Mouse (Mus musculus) hindbrain, embryonic 11.5 days (tissue): ENCODE data around the gene Ovol1. TPM values are rescaled to one million over a fixed set of nuclear protein-coding genes. Genes with fewer than 3 reads are reported as not detected.
A peak's percentile ranks its signal among the peaks of the same experiment; 100 is the strongest.

Experiments used
- ATAC-seq: fragments of 200-750 bp; cut with Nextera tagmentation; 2 replicates; pipeline ENCODE4 v1.8.0; 2017; ENCODE audit warnings: mild to moderate bottlenecking, moderate TSS enrichment, moderate library complexity; ENCODE audit not compliant: low FRiP score
- DNase-seq: peaks from one replicate; pipeline ENCODE4 v3.0.0-alpha.2; 2015; ENCODE audit warnings: low spot score
- H3K27ac ChIP-seq: fragments of 300-500 bp; sonication (generic); 2 replicates; pipeline ENCODE4 v1.5.1; 2014; ENCODE audit warnings: mild to moderate bottlenecking, low read depth, low read length
- H3K27me3 ChIP-seq: fragments of 300-500 bp; sonication (generic); 2 replicates; pipeline ENCODE4 v1.6.1; 2014; ENCODE audit warnings: mild to moderate bottlenecking, low read length, moderate library complexity, mixed read lengths; ENCODE audit not compliant: control insufficient read depth, insufficient read depth
- H3K36me3 ChIP-seq: fragments of 300-500 bp; sonication (generic); 2 replicates; pipeline ENCODE4 v1.6.1; 2014; ENCODE audit warnings: mild to moderate bottlenecking, low read length, moderate library complexity, mixed read lengths; ENCODE audit not compliant: control insufficient read depth, insufficient read depth
- H3K4me1 ChIP-seq: fragments of 300-500 bp; sonication (generic); replicated peaks from 2 replicates; pipeline ENCODE4 v1.6.1; 2014; ENCODE audit warnings: low read length, mixed read lengths; ENCODE audit not compliant: control insufficient read depth, insufficient read depth
- H3K4me2 ChIP-seq: fragments of 300-500 bp; sonication (generic); replicated peaks from 2 replicates; pipeline ENCODE4 v1.6.1; 2014; ENCODE audit warnings: mild to moderate bottlenecking, low read depth, low read length
- H3K4me3 ChIP-seq: fragments of 300-500 bp; sonication (generic); 2 replicates; pipeline ENCODE4 v1.5.1; 2014; ENCODE audit warnings: low read depth, low read length
- H3K9ac ChIP-seq: fragments of 300-500 bp; sonication (generic); 2 replicates; pipeline ENCODE4 v1.6.1; 2014; ENCODE audit warnings: low read depth, low read length
- H3K9me3 ChIP-seq: fragments of 300-500 bp; sonication (generic); 2 replicates; pipeline ENCODE4 v1.6.1; 2016; ENCODE audit warnings: low read length; ENCODE audit not compliant: control insufficient read depth
- WGBS: fragments of 180-500 bp; shearing (Covaris S2); extraction: QIAGEN DNeasy Blood & Tissue Kit; methylation state at CpG from one replicate; pipeline ENCODE4 v1.1.7; 2014; 5-methylcytosine and 5-hydroxymethylcytosine counted together
- polyA plus RNA-seq: library from polyadenylated mRNA; unstranded; fragments of >200 nt; fragmentation: Nextera tagmentation; extraction: Ambion mirVana; gene quantifications from 2 replicates; pipeline ENCODE4 v1.2.1, GENCODE M21; 2014

The Ovol1 gene
- polyA plus RNA-seq, 1 experiment from 2014 or later, result 0.52 TPM

DNA sequence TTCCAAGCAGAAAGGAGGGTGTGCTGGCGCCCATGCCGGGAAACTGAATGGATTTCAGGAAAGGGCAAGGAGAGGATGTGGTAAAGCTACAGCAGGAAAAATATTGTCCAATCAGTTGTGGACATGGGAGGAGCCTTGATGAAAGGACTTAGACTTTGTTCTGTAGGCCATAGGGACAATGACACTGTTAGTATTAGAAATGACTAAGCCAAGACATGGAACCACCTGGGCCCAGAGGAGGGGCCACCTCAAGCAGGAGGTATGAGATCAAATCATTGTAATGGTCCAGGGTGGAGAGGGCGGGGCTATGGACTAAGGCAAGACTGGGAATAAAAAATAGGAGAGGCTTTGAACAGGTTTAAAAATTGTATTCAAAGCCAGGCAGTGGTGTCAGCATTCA, 41.7 kb downstream of the Ovol1 start:
- Histone ChIP-seq H3K4me3 (no peak overlapping the region), H3K9ac (no peak overlapping the region), H3K27me3 (no peaks in the 10 kb centered on the region), H3K4me2 (no peak overlapping the region), H3K4me1 (no peaks in the 10 kb centered on the region), H3K9me3 (no peaks in the 10 kb centered on the region), H3K36me3 (no peaks in the 10 kb centered on the region), H3K27ac (no peak overlapping the region)
- WGBS, result 93% methylated on average over 3 of the region's 3 CpGs
- no peak for DNase-seq
- ATAC-seq, result no peak

DNA sequence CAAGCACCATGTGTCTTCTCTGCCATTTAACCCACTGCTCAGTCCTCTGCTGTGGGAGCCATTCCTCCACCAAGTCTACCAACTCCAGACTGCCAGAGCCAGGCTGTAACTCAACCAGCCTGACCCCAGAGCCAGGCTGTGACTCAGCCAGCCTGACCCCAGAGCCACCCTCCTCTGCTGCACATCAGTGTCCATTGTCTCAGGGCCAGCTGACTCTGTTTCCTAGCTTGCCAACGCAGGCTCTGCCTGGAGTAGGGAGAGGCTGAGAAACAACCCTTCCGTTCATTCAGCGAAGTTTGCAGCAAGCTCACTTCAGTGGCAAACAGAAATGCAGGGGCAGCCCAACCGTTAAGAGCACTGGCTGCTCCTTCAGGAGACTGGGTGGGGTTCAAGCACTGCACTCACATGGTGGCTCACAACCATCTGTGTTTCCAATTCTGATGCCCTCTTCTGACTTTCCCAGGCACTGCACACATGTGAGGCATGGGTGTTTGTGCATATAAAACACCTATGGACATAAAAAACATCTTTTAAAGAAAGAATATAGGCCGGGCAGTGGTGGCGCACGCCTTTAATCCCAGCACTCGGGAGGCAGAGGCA, 43.4 kb downstream of the Ovol1 start:
- H3K4me2 ChIP-seq, result no peak overlapping the region
- H3K9ac ChIP-seq, result no peak overlapping the region
- H3K27me3 ChIP-seq, result no peaks in the 10 kb centered on the region
- H3K27ac ChIP-seq, result no peak overlapping the region
- H3K36me3 ChIP-seq, result no peaks in the 10 kb centered on the region
- H3K4me1 ChIP-seq, result no peaks in the 10 kb centered on the region
- 84% methylated on average over 8 of the region's 8 CpGs for WGBS
- H3K4me3 ChIP-seq, result no peak overlapping the region
- DNase-seq, result no peak
- H3K9me3 ChIP-seq, result no peaks in the 10 kb centered on the region
- no peak for ATAC-seq

DNA sequence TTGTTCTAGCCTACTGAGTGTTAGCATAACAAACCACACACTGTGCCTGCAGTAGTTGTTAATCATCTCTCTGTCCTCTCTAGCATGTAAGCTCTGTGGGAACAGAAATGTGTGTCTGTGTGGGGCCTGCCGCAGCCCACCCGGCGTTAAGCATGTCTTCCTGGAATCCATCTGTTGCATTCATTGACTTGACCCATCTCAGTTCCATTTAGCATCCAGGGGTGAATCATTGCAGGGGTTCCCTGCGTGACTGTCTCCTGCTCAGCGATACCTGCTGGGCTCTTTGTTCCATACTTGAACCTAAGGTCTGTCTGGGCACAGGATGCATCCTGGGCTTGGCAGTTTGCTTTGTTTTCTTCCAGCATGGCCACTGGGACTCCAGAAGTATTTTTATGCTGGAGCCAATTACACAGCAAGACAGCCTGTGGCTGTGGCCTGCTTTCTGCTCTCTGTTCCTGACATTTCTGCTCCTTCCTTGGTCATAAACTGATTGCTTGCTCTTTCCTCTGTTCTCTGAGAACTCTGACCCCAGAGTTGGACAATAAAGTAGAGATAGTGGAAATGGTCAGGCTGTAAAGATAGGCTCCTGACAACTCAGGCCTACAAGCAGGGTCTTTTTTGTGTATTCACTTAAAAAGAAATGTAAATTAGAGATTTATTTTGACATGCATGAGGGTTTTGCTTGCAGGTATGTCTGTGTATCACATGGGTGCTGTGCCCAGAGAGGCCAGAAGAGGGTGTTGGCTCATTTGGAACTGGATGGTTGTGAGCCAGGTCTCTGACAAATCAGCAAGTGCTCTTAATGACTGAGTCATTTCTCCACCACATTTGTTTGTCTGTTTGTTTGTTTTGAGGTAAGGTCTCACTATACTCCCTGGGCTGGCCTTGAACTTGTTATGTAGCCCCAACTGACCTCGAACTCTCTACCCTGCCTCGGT, 44.3 kb downstream of the Ovol1 start:
- 77% methylated on average over 7 of the region's 7 CpGs for WGBS
- Histone ChIP-seq H3K4me1 (no peaks in the 10 kb centered on the region), H3K27ac (no peak overlapping the region)

DNA sequence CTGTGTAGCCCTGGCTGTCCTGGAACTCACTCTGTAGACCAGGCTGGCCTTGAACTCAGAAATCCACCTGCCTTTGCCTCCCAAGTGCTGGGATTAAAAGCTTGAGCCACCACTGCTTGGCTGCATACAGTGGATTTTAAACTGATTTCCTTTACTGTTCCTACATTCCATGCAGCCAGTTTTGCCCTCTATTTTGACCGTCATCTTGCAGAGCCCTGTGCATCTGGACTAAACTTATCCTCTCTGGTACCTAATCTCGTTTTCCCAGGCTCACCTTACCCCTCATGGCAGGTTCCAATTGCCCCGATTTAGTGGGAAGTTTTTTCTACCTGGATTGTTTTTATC, 47.5 kb downstream of the Ovol1 start:
- Histone ChIP-seq H3K36me3 (no peaks in the 10 kb centered on the region), H3K4me3 (no peak overlapping the region), H3K27ac (no peak overlapping the region), H3K4me1 (no peaks in the 10 kb centered on the region), H3K27me3 (no peaks in the 10 kb centered on the region), H3K9ac (no peak overlapping the region), H3K4me2 (no peak overlapping the region), H3K9me3 (no peaks in the 10 kb centered on the region)
- ATAC-seq (no peak), DNase-seq (no peak)
- WGBS, result 89% methylated on average over 3 of the region's 3 CpGs

More for the DNA sequence above, 44.3 kb downstream of the Ovol1 start:
- no peak overlapping the region for H3K9ac ChIP-seq
- H3K9me3 ChIP-seq, result no peaks in the 10 kb centered on the region
- DNase-seq, result no peak
- H3K36me3 ChIP-seq, result no peaks in the 10 kb centered on the region
- no peak for ATAC-seq
- H3K27me3 ChIP-seq, result no peaks in the 10 kb centered on the region
- H3K4me3 ChIP-seq, result no peak overlapping the region
- no peak overlapping the region for H3K4me2 ChIP-seq

DNA sequence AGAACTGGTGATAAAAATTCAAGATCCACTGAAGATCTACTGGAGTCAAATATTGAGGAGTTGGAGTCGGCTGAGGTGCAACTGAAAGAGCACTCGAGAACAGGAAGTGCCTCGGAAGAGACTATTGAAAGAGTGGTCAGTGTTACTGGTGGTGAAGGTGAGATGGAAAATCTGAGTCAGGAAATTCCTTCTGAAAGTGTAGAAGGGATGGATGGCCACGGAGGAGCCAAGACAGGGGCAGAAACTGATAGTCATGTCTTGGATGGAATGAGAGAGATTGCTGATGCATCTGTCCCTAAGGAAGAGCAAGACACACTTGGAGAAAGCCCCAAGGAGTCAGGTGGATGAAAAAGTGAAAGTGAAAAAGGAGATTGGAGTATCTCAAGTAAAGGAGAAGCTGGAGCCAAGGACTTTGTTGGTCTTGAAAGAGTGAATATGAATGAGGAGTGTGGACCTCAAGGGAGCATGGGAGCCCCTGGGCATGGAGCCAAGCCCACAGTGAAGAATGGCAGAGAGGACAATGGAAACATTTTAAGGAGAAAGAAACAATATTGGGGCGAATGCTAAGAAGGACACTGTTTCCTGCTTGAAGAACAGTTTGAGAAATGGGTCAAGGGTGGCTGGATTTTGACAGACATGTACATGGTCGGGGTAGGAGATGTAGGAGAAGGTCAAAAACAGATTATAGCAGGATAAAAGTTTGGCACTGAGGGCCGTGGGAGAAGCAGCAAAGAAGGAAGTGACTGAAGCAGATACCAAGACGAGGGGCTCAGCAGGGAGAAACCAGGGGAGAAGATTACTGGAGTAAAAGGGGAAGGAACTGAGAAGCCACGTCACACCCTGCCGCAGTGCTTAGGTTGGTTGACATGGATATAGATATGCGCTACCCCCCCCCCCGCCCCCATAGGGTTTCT, 48.1 kb downstream of the Ovol1 start:
- H3K4me3 ChIP-seq, result no peak overlapping the region
- H3K36me3 ChIP-seq, result no peaks in the 10 kb centered on the region
- no peak overlapping the region for H3K4me2 ChIP-seq
- H3K9me3 ChIP-seq, result no peaks in the 10 kb centered on the region
- H3K27ac ChIP-seq, result no peak overlapping the region
- no peak for DNase-seq
- no peaks in the 10 kb centered on the region for H3K27me3 ChIP-seq
- WGBS, result 85% methylated on average over 12 of the region's 12 CpGs
- H3K9ac ChIP-seq, result no peak overlapping the region
- H3K4me1 ChIP-seq, result no peaks in the 10 kb centered on the region
- ATAC-seq, result no peak

DNA sequence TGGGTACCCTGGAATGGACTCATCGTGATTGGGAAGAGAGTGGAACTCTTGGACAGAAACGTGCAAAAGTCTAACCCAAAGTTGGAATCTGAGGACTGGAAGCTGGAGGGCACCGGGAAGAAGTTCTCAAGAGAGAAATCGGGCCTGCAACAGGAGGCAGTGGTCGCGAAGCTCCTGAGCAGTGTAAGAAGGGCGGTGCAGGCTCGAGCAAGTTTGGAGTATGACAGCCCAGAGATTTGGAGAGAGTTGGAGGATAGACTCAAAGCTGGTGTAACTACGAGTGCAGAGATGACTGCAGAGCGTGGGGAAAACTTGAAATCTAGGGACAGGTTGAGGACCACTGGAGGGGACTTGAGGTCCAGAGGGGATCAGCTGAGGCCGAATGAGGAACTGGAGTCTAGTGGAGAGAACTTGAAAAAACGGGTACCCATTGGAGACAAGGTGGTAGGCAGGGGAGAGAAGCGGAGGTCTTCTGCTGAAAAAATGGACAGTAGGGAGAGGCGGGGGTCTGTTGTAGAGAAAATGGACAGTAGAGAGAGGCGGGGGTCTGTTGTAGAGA, 49.3 kb downstream of the Ovol1 start:
- Histone ChIP-seq H3K27ac (no peak overlapping the region), H3K4me2 (peak overlapping the region; percentile 63), H3K27me3 (no peaks in the 10 kb centered on the region), H3K9ac (peak overlapping the region; percentile 59), H3K36me3 (no peaks in the 10 kb centered on the region), H3K9me3 (no peaks in the 10 kb centered on the region), H3K4me3 (peak overlapping the region; percentile 43), H3K4me1 (no peaks in the 10 kb centered on the region)
- DNase-seq (no peak), ATAC-seq (no peak)
- WGBS, result 55% methylated on average over 15 of the region's 15 CpGs

DNA sequence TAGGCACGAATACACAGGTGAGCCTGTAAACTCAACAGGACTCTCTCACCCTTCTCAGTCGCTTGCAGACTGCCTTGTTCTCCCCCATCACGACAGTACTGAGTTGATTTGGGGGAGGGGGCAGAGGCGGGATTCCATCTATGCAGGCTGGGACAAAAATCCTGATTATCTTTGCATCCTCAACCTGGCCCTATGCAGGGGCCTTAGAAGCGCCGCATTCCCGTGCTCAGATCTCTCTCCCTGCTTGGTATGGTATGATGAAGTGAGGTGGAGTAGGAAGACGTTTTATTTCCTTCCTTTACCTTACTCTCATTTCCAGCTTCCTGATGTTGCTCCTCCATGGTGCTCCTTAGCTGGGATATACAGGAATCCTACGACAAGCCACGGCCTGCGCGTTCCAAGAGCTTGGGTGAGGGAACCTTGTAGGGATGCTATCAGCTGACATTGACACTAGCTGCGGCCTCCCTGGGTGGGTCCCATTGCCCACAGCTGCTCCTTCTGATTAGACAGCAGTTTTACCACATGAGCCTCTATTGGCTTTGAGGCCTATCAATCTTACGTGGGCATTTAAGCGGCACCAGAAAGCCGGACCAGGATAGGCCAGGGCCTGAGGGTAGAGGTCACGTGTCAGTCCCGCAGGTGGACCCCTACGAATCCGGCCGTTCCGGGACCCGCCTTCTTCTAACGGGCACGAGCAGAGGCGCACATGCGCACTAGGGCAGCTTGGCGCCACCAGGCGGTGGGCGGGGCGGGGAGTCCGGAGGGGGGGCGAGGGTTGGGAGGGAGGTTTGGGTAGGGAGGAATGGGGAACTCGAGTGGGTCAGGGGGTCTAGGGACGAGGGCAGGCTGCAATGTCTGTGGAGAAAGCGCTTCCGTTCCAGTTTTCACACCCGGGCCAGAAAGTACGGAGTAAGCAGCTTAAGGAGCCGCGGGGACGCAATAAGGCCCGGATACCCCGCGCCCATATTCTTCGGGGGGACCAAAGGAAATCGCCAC, 50.1 kb downstream of the Ovol1 start, which contains the start of gene Snx32:
Snx32 (minus strand) TSS at position 508 of the 996 bp plus-strand sequence.
- 4% methylated on average over 45 of the region's 47 CpGs for WGBS
- Histone ChIP-seq H3K36me3 (no peaks in the 10 kb centered on the region), H3K4me3 (peak within 1 kb of the TSS; percentile 43), H3K4me2 (peak within 1 kb of the TSS; percentile 63), H3K27ac (0 out of 2 replicates have a peak within 1 kb of the TSS, but pooled peaks have one; percentile 0), H3K4me1 (no peaks in the 10 kb centered on the region), H3K9me3 (no peaks in the 10 kb centered on the region), H3K9ac (peak within 1 kb of the TSS; percentile 59), H3K27me3 (no peaks in the 10 kb centered on the region)
- DNase-seq, result peak; percentile 93
- ATAC-seq, result peak; percentile 99
